Mouse (Mus musculus): ENCODE results near the gene Hist1h1d.
"Not testable (repeated sequence)": the region's sequence is repeated elsewhere in the genome, so short reads cannot be mapped to it uniquely, and the experiment has no call there.

The Hist1h1d gene

DNA sequence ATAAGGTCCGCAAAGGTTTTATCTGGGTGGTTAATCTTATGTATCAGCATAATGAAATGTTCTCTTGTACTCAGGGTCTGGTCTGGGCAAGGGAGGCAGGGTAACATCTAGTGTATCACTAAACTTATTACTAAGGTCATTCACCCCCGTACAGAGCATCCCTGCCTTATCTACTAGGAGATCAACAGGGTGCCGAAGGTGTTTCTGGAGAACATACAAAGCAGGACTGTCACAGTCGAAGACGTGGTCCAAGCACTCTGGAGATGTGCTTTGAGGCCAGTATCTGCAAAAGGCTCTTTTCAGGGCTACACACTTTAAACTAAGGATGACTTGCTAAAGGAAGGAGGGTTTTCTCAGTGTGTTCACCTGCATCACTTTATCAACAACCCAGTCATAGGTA lies 6.4 kb upstream of the Hist1h1d start:
- no peak for DNase-seq (ENCODE audit: low read depth, low spot score)

DNA sequence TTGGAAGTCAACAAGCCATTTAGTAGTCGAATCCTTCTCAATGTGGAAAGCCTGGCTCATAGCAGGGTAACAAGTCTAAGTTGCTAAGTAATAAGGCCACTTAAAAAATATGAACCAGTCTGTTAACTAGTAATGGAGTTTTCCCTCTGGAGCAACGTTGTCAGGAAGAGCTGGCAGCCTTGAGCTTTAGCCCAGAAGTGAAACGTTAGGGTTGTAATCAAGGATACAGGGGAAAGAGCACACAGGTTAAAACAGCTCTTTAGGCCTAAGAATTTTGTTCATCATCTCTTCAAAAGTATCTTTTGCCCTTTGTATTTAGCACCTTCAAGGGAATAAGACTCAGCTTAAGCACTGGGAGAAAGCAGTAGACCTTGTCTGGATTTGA lies 2.3 kb upstream of the Hist1h1d start:
- DNase-seq (ENCODE audit: low read depth, low spot score): no peak

DNA sequence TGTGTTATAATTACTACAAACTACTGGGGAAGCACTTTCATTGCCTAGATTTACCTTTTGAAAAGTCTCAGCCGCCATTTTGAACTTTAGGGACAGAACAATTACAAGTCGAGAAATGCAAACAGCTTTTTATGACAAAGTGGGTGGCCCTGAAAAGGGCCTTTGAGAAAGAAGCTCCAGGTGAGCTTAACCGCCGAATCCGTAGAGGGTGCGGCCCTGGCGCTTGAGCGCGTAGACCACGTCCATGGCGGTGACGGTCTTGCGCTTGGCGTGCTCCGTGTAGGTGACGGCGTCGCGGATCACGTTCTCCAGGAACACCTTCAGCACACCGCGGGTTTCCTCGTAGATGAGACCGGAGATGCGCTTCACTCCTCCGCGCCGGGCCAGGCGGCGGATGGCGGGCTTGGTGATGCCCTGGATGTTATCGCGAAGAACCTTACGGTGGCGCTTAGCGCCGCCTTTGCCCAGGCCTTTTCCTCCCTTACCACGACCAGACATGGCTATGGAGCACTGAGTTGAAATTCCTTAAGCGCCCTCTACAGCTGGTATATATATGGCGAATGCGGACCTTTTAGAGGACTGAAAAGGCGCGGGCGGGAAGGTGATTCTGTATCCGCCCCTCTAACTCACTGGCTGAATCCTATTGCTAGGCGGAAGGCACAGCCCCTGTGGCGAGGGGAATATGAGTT lies 1.8 kb upstream of the Hist1h1d start, which contains the start of gene Hist1h4f:
Gene Hist1h4f, minus strand, starts transcription at position 503 of the 689 bp plus-strand sequence.
- peak; percentile 98 for DNase-seq (ENCODE audit: low read depth, low spot score)

DNA sequence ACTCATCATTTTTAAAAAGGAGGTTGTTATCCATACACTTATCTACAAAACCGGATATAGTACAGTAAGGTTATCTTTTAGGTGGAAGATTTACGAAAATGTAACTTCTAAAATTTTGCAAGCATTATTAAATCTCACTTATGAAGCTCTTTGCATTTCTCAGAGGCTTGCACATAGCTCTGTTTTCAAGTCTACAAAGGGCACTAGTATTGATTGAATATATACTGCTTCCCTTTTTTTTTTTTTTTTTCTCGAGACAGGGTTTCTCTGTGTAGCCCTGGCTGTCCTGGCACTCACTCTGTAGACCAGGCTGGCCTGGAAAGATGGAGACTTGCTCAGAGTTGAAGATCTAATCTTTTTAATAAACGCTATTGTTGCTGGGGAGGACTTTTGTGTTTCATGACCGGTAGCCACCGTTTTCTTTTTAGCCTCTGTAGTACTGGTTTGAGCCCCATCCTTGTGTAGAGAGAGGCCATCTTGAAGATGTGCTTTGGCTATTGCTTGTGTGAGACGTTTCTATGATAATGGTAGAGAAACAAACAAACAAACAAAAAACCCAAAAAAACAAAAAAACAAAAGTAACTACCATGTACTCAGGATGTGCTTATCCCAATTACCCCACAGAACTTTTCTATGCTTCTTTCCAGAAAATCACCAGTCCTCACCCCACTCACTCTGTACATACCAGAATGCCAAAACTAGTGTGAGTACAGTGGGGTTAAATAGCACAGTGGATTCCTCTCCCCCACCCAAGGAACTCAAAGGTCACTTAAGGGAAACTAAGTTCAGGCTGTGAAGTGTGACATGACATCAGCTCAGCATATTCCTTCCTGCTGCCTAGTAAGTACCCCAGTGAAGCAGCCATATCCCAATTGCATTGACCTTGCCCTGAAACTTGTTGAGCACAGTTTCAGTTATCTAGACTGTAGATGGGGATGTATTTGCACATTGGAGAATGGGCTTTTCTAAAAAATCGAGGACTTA lies 839 bp upstream of the Hist1h1d start:
- no peak for DNase-seq (ENCODE audit: low read depth, low spot score)

DNA sequence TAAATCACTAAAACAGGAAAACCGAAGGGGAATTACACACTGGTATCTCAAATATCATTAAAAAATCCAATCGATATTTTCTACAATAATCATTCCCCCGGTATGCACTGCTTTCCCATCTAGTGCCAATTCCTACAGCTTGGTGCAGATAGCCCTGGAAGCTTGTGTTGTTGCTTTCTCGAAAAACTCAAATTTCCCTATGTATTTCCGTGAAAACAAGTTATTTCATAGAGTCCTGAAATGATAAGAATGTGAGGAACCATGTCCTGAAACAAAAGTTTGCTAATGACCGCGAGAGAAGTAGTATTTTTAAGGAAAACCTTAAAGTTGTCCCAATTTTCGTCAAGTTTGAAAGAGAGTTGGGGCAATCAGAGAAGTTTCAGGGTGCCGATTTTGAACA lies 1.3 kb downstream of the Hist1h1d start:
- no peak for DNase-seq (ENCODE audit: low read depth, low spot score)

DNA sequence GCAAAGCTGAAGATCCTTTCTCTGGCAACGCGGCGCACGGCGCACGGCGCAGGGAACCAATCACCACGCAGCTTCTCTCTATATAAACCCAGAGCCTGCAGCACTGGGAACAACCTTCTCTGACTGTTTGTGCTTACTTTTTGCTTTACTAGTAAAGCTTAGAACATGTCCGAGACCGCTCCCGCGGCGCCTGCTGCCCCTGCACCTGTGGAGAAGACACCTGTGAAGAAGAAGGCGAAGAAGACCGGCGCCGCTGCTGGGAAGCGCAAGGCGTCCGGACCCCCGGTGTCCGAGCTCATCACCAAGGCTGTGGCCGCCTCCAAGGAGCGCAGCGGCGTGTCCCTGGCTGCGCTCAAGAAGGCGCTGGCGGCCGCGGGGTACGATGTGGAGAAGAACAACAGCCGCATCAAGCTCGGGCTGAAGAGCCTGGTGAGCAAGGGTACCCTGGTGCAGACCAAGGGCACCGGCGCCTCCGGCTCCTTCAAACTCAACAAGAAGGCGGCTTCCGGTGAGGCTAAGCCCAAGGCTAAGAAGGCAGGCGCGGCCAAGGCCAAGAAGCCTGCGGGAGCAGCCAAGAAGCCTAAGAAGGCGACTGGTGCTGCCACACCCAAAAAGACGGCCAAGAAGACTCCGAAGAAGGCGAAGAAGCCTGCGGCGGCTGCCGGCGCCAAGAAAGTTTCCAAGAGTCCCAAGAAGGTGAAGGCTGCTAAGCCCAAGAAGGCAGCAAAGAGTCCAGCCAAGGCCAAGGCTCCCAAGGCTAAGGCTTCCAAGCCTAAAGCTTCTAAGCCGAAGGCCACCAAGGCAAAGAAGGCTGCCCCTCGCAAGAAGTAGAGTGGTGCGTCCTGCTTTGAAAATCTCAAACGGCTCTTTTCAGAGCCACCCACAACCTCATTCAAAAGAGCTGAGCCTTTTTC lies 2.1 kb downstream of the Hist1h1d start:
- DNase-seq (ENCODE audit: low read depth, low spot score): peak; percentile 93

DNA sequence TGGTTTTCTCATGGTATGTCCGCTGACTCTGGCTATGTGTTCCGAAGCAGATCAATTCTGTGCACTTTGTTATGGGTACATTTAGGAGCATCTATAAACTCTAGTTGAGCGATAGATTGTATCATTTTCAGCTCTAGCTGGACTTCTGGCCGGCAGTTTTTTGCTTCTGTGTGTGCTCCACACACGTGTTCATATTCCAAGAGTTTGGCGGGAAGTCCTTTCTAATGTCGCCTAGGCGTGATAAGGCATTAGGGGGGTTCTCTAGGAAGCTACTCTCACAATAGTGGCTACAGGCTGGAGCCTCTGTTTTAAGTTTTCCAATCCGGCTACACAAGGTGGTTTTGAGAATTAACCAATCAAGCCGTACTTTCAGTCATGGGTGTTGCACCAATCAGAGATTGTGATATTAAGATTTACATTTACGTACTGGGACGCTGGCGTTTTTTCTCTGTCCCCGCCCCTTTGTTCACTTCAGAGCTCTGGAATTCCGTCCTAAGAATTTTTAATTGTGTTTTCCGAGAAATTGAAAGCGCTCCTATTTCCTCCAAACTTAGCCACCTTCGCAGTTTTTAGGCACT lies 2.9 kb downstream of the Hist1h1d start:
- DNase-seq (ENCODE audit: low read depth, low spot score): peak; percentile 97

DNA sequence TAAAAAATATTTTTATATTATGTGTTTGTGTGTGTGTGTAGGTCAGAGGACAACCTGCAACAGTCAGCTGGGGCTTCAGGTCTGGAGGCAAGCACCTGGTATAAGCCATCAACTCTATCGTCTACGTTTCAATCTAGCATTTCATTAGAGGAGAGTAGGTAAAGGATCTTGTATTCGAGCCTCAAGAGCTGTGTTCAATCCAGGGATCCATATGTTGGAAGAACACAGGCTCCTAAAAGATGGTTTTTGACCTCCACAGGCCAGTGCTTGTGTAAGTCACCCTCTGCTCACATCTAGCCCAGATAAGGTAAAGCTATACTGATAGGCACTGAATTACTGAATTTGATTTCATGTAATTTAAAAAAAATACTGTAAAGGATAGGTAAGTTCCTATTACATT lies 3.8 kb downstream of the Hist1h1d start:
- DNase-seq (ENCODE audit: low read depth, low spot score): no peak

DNA sequence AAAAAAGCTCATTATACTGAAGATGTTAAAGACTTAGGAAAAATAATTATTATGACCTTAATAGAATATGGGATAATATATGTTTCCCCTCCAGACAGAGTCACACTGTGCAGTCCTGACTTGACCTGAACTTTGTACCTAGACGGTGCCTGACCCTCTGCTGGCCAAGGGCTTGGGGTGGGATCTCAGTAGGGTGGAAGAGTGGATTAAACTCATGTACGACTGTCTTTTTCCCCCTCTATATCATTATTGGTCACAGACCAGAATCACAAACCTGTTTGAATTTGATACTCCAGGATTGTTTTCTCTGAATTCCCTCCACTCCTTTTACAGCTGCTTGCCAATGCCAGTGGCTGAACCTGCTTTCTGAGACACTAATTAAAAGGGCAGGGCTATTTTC lies 7.6 kb downstream of the Hist1h1d start:
- not testable (repeated sequence) for DNase-seq (ENCODE audit: low read depth, low spot score)

DNA sequence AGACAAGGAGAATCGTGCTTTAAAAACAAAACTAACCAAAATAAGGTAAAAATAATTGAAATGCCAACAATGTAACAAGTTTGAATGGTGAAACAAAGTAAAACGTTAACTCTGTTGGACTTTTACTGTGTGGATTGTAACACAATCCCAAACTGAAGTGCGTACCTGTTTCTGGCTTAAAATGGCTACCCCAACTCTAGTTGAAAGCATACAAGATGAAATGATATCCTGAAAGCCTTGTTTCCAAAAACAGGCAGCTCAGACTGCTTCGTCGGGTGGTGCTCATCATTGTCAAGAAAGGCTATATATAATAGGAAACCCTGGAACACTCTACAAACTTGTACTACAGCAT lies 8.4 kb downstream of the Hist1h1d start:
- not testable (repeated sequence) for DNase-seq (ENCODE audit: low read depth, low spot score)

DNA sequence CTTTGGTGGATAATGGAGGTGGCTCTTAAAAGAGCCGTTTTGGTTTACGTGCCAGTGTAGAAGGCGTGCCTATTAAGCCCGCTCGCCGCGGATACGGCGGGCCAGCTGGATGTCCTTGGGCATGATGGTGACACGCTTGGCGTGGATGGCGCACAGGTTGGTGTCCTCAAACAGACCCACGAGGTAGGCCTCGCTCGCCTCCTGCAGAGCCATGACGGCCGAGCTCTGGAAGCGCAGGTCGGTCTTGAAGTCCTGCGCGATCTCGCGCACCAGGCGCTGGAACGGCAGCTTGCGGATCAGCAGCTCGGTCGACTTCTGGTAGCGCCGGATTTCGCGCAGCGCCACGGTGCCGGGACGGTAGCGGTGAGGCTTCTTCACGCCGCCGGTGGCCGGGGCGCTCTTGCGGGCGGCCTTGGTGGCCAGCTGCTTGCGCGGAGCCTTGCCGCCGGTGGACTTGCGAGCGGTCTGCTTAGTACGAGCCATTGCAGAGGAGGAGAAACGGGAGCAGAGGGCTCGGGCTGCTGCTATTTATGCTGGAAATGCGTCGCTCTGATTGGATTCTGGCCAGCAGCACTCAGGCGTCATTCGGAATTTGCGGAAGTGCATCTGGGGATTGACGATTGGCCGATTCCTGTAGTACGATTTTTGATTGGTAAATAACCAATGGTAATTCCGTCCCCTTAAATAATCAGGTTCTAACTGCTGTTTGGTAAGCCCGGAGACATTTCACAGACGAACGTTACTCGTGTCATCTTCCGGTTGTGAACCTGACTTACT lies 9.0 kb downstream of the Hist1h1d start, which contains the start of gene Hist1h3e:
Gene Hist1h3e, minus strand, starts transcription at position 487 of the 777 bp plus-strand sequence.
- peak; percentile 99 for DNase-seq (ENCODE audit: low read depth, low spot score)

DNA sequence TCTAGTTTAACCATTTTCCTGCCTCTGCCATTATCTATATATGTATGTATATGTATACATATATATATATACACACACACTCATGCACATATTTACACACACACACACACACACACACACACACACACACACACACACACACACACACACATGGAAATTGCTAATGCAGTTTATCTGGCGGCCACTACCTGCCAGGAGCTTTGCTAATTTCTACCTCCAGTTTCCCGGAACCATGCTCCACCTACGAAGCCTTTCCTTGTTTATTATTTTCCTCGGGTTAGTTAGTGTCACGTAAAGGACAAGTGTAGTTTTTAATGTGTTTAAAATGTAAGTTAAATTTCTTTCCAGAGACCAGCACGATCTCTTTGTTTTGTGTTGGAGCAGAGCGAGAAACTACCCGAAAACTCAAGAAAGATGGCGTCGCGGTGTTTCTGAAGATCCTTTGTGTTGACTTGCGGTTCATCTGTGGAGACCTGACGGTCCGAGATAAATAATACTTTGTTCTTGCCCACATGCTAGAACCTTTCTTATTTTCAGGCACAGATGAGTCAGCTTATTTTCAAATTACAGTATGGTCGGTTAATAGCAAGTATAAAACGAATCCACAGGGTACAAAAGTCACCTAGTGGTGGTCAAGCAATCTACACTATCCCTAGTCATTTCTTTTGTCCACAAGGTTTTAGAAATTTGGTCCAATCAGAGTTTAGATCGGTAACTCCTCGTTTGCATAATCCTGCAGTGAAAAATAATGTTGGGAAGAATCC lies 9.8 kb downstream of the Hist1h1d start:
- peak; percentile 89 for DNase-seq (ENCODE audit: low read depth, low spot score)

DNA sequence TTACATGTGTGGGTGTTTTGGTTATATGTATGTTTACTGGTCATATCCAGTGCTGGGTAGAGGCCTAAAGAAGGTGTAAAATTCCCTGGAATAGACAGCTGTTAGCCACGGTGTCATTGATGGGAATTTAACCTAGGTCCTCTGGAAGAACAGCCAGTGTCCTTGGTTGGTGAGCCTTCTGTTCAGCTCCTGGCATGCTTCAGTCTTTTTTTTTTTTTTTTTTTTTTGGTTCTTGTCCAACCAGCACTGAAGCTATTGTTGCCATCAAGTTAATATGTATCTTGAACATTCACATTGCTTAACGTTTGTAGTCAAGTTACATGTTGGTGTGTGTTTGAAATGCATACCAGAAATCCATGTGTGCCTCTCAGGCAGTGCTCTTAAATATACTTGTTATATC lies 11.4 kb downstream of the Hist1h1d start:
- DNase-seq (ENCODE audit: low read depth, low spot score): no peak

DNA sequence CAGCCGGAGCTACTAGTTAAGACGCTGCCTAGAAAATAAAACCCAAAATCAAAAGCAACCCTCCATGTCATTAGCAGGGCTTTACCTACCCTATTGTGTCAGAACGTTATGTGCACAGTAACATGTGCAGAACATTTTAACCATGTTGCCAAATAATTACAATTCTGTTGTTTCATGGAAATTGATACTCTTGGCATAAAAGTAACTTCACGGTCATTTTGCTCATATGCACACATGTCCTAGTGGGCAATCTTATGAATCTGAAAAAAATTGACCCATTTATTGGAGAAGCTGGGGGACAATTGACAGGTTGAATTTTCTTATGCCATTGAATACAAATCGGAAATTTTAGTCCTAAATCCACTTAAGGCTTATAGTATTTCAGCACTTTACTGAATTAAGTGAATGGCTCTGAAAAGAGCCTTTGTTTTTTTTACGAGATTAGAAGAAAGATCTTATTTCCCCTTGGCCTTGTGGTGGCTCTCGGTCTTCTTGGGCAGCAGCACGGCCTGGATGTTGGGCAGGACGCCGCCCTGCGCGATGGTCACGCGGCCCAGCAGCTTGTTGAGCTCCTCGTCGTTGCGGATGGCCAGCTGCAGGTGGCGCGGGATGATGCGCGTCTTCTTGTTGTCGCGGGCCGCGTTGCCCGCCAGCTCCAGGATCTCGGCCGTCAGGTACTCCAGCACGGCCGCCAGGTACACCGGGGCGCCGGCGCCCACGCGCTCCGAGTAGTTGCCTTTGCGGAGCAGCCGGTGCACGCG lies 17.4 kb downstream of the Hist1h1d start:
- DNase-seq (ENCODE audit: low read depth, low spot score): not testable (repeated sequence)

DNA sequence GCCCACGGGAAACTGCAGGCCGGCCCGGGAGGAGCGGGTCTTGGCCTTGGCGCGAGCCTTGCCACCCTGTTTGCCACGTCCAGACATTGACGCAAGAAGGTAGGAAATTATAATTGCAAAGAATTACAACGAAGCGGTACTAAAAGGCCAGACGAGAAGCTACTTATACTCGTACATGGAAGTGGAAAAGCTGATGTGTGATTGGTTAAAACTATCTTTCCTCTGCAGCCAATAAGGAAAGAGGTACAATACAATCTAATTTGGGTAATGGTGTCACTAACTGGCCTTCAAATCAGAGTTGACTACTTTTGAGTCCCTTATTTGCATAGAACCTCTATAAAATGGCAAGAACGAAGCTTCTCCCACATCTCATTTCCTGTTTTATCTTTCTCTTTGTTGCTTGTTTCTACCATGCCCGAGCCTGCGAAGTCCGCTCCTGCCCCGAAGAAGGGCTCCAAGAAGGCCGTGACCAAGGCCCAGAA lies 18.0 kb downstream of the Hist1h1d start, which contains the start of the genes Hist1h2ae and Hist1h2bg:
Gene Hist1h2ae, minus strand, starts transcription at position 199 of the 482 bp plus-strand sequence.
Gene Hist1h2bg, plus strand, starts transcription at position 375 of the 482 bp plus-strand sequence.
- DNase-seq (ENCODE audit: low read depth, low spot score): peak; percentile 98

DNA sequence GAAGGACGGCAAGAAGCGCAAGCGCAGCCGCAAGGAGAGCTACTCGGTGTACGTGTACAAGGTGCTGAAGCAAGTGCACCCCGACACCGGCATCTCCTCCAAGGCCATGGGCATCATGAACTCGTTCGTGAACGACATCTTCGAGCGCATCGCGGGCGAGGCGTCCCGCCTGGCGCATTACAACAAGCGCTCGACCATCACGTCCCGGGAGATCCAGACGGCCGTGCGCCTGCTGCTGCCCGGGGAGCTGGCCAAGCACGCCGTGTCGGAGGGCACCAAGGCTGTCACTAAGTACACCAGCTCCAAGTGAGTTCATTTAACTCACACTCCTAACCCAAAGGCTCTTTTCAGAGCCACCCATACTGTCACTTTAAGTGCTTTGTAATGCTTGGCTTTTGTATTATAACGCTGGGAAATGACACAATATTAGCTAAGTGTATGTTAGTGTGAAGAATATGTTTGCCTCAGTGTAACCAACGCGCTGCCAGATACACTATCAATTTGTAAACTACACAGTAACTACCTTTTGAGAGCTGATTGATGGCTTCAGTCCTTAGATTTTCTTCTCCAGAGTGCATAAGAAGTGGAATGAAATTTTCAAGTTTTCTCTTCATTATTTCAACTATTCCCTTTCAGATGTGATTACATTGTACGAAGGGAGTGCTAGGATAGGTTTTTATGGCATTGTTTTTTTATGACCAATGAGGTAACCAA lies 18.6 kb downstream of the Hist1h1d start:
- DNase-seq (ENCODE audit: low read depth, low spot score): not testable (repeated sequence)

DNA sequence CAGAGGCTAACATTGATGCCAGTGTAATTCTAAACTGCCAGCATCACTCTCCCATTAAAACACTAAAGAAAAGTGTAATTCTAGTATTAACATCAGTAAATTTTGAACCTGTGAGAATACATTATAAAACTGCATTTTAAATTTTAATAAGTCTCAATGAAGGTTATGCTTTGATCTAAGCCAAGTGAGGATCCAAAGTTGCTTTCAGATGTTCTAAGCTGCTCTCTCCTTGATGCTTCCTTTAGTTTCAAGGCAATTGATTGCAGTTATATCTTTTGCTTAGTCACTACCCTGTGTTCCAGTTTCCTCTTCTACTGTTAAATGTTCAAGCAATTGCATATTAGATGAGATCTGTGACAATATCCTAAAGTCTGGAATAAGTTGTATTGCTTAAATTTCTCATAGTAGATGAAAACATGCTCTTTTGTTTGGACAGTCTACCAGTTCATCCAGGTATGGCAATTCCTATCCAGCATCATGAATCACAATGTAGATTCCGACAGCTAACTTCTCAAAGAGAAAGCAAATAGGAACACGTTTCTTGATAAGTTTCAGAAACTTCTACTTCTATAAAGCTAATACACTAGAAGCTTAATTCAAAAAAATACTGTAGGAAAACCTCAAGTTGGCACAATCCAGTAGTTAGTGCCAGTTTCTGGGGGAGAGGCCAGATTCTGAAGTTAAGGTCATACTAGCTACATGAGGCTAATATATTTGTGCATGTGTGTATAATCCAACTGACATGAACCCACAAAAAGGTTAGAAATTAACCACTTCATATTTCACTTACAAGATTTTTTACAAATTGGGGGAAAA lies 19.4 kb downstream of the Hist1h1d start:
- no peak for DNase-seq (ENCODE audit: low read depth, low spot score)
